Mouse (Mus musculus): ENCODE data around the gene Drd2.

DNA sequence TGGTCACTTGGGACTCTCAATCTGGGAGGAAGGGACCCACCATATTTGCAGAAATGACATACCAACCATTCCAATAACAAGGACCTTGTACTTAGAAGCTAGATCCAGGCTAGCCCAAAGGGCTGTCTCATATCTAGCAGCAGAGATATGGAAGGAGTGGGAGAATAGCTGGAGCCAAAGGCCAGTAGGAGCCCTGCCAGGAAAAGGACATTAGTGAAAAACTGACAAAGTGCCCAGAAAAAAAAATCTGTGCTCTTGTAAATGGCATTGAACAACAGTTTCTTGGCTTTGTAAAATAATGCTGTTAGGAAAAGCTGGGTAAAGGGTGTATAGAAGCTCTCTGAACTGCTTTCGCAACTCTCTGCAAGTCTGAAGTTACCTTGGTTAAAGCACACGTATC is 33.5 kb downstream of the Drd2 start:
- TF ChIP-seq CTCF (IDR thresholded peaks at IDR 0.05; ENCODE audit: low read depth), result no peak
- TF ChIP-seq EP300 (IDR thresholded peaks at IDR 0.05; ENCODE audit: low read depth), result no peak
